Mouse (Mus musculus) bone marrow macrophage, adult 2 months (primary cell): ENCODE measurements around the gene Sh3gl1. TPM values are rescaled to one million over a fixed set of nuclear protein-coding genes. Genes with fewer than 3 reads are reported as not detected.
"Not testable (repeated sequence)": the region's sequence is repeated elsewhere in the genome, so short reads cannot be mapped to it uniquely, and the experiment has no call there.

Experiments
- H3K27ac ChIP-seq: 2 replicates; pipeline ENCODE4 v1.5.1; 2012; ENCODE audit warnings: low read depth, low read length; ENCODE audit not compliant: insufficient read depth
- H3K4me1 ChIP-seq: 2 replicates; pipeline ENCODE4 v1.6.1; 2012; ENCODE audit warnings: low read length; ENCODE audit not compliant: control insufficient read depth, insufficient read depth
- H3K4me3 ChIP-seq: 2 replicates; pipeline ENCODE4 v1.5.1; 2012; ENCODE audit warnings: mild to moderate bottlenecking, low read length, moderate library complexity; ENCODE audit not compliant: insufficient read depth
- CTCF ChIP-seq: IDR thresholded peaks from 2 replicates; pipeline ENCODE4 v1.5.1; 2012; ENCODE audit warnings: low read depth, mild to moderate bottlenecking, low read length, moderate library complexity
- POLR2A ChIP-seq: IDR thresholded peaks from 2 replicates; pipeline ENCODE4 v1.6.1; 2012; ENCODE audit warnings: mild to moderate bottlenecking, low read depth, low read length, borderline replicate concordance
- polyA plus RNA-seq: library from polyadenylated mRNA; stranded (reverse); fragments of >200 nt; gene quantifications from 2 replicates; pipeline ENCODE4 v1.2.4, GENCODE M21; 2012; ENCODE audit not compliant: missing spikeins, insufficient read depth, insufficient read length

Sh3gl1 gene
- polyA plus RNA-seq, 1 experiment: 98.2 TPM

DNA sequence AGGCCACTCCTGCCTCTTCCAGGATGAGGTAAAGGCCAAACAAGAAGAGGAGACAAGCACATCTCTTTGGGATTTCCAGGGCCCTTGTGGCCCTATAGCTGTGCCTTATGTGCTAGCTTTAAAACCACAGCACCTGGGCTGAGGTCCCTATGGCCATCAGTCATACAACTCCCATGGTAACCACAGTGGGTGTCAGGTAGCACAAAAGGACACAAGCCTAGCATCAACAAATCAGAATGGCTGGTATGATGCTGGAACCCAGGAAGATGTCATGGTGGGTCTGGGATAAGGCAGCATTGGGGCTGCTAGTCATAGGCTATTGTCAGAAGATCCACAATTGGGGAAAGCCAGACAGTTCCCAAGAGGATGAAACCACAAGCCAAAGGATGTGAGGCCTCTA is 34.7 kb upstream of the Sh3gl1 start:
- peaks cover 15% of the 10 kb centered on the region for H3K4me1 ChIP-seq
- TF ChIP-seq POLR2A (no peak), CTCF (no peak)
- no peak overlapping the region for H3K4me3 ChIP-seq
- no peak overlapping the region for H3K27ac ChIP-seq

DNA sequence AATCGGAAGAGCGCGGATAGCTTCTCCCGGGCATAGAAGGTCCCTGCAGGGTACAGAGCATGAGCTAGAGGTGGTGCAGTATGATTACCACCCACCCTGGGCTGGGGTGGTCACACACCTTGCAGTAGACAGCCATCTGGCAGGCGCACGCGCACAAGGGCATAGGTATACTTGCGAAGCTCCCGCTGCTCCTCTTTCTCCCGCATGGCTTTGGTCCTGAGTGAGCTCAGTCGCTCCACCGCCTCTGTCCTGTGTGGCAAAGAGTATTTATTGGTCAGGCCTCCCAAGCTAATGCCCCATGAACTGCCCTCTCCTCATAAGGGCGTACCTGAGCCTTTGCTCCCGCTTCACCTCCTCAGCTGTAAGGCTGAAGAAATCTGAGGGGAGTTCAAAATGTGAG is 32.6 kb upstream of the Sh3gl1 start:
- no peak for TF ChIP-seq CTCF
- no peak for TF ChIP-seq POLR2A
- Histone ChIP-seq H3K27ac (no peak overlapping the region), H3K4me1 (peaks cover 7% of the 10 kb centered on the region; the same call in 1 of the 2 replicates), H3K4me3 (no peak overlapping the region)

DNA sequence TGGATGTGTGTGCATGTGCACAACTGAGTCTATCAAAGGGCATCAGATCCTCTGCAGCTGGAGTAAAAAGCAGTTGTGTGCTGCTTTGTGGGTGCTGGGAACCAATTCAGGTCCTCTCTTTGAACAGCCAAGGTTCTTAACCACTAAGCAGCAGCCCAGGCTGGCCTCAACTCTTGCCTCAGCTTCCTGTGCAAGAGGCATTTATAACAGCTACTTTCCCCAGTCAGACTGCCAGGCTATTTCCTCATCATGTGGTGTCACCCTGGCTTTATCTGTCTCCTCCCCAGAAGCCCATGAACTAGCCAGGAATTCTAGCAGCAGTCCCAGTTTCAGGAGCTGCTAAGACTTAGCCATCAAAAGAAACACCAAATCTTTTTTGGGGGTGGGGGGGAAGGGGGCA is 30.0 kb upstream of the Sh3gl1 start:
- Histone ChIP-seq H3K4me1 (peaks cover 2% of the 10 kb centered on the region; the same call in 1 of the 2 replicates), H3K4me3 (no peak overlapping the region)
- TF ChIP-seq POLR2A: no peak
- no peak for TF ChIP-seq CTCF

DNA sequence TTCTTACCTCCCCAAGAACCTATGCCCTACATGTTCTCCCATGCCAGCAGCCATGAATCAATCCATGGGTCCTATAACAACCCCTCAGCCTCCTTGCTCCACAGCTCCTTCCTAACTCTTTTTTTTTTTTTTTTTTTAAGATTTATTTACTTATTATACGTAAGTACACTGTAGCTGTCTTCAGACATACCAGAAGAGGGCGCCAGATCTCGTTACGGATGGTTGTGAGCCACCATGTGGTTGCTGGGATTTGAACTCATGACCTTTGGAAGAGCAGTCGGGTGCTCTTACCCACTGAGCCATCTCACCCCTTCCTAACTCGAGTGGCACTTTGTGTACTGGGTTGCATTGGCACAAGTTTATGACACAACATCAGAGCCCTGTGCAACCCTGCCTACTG is 29.3 kb upstream of the Sh3gl1 start:
- not testable (repeated sequence) for H3K4me3 ChIP-seq, H3K27ac ChIP-seq, H3K4me1 ChIP-seq

More for the DNA sequence above, 30.0 kb upstream of the Sh3gl1 start:
- peak overlapping the region; percentile 13; the same call in 1 of the 2 replicates for H3K27ac ChIP-seq

DNA sequence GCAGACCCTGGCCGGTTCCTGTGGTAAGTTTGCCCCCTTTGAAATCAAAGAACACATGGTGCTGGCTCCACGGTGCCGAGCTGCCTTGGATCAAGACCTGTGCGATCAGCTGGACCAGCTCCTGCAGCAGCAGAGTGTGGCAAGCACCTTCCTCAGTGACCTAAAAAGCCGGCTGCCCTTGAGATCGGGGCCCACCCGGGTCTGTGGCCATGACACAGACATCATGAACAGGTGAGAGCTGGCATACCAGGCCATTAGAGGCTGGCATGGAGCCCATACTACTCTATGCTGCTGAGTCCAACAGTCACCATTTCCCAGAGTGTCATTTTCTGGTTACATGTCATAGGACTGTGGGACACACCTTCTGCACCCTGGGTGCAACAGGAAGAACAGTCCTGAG is 25.6 kb upstream of the Sh3gl1 start:
- H3K27ac ChIP-seq: no peak overlapping the region
- no peak overlapping the region for H3K4me3 ChIP-seq
- TF ChIP-seq CTCF (no peak), POLR2A (no peak)
- H3K4me1 ChIP-seq: peaks cover 2% of the 10 kb centered on the region; the same call in 1 of the 2 replicates

DNA sequence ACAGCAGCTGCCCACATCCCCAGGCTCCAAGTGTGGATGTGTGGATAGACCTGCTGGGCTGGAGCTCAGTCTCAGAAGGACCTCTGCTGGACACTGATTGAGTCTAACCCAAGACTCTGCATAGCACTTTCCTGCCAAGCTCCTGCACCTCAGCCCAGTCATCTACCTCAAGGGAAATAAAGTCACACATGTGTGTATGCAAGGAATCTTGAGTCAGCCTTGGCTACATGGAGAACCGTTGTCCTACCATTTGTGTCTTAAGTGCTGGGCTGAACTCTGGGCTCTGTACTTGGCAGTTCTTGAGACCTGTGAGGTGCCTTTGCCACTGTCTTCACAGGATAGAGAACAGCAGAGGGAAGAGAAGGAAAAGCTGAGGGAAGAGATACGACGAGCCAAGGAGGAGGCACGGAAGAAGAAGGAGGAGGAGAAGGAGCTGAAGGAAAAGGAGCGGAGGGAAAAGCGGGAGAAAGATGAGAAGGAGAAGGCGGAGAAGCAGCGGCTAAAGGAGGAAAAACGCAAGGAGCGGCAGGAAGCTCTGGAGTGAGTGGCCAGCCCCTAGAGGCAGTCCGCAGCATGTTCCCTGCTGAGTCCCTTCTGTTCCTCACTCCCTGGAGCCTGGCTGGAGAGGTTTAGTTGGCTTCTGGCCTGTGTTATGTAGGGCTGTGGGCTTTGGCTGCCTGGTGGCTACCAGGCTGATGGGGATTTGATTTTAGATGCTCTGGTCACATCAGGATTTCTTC is 21.1 kb upstream of the Sh3gl1 start:
- Histone ChIP-seq H3K27ac (no peak overlapping the region), H3K4me1 (no peaks in the 10 kb centered on the region), H3K4me3 (no peak overlapping the region)
- no peak for TF ChIP-seq POLR2A
- TF ChIP-seq CTCF: no peak

DNA sequence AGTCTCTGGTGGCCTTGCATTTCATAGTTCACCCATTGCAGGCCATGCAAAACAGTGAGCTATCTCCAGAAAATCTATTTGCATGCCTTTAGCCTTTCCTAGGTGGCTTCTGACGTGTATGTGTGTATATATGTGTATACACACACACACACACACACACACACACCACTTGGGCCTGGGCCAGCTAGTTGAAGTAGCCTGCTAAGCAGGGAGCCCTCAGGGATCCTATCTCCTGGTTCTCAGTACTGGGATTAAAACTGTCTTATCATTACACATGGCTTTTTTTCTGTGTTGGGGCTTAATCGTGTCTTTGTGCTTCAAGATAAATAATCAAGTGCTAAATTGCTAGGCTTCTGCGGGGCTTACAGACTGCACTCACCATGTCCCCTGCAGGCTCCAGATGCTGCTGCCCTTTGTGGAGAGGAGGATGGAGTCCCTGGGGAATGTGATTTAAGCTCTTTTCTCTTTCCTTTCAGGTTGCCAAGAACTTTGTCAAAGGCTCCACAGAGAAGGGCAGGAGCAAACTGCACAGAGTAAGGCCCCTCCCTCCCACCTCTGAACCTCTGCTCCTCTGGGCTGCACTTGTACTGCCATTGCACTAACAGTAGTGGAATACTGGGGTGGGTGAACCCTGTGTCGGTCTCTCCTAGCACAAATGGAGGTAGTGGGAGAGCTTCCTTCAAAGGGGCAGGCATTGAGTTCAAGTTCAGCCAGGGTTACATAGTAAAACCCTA is 19.7 kb upstream of the Sh3gl1 start:
- no peaks in the 10 kb centered on the region for H3K4me1 ChIP-seq
- no peak overlapping the region for H3K27ac ChIP-seq
- no peak overlapping the region for H3K4me3 ChIP-seq
- TF ChIP-seq POLR2A (no peak), CTCF (no peak)

DNA sequence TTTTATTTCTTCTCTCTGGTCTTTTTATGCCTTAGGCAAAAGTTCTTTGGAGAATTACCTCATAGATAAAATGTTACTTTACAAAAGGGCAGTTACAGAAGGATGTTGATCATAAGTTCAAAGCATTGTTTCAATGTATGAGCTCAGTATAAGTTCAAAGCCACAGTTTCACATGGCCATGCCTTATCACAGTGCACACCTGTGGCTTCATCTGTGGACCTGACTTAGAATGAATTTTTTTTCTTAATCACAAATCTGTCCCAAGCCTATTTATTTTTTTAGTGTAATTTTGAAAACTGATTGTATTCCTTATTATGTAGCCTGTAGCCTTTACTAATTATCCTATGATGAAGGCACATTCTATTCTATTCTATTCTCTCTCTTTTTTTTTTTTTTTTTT is 18.5 kb upstream of the Sh3gl1 start:
- Histone ChIP-seq H3K4me3 (no peak overlapping the region), H3K4me1 (no peaks in the 10 kb centered on the region), H3K27ac (no peak overlapping the region)
- TF ChIP-seq POLR2A: no peak
- no peak for TF ChIP-seq CTCF

DNA sequence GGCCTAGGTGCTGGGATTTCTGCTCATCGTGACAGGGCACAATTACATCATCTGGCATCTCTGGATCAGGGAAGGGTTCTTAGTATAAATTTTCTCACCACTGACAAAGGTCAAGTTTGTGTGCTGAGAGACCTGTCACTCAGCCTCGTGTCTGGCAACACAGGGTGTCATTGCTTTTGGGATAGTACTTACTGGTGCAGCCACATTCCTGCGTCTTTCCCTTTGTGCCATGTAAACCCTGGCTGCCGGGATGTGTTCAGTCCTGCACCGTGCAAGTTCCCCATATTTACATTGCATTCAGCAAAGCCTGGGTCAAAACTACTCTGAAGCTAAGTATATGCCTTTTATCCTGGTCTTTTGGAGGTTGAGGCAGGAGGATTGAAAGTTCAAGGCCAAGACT is 14.9 kb upstream of the Sh3gl1 start:
- H3K27ac ChIP-seq: no peak overlapping the region
- H3K4me1 ChIP-seq: no peaks in the 10 kb centered on the region
- no peak overlapping the region for H3K4me3 ChIP-seq
- TF ChIP-seq POLR2A: no peak

DNA sequence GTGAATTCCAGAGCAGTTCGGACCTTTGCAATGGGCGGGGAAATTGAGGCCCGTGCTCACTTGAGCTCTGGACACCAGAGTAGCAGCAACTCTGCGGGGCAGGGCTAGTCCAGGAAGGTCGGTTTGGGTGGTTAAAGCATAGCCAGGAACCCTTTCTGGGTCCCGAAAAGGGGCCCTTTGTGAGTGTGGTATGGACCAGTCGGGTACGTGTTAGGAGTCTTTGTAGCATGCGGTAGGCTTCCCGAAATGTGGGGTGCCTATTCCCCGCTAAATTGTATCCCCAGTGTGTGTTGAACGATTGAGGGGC is 4.4 kb upstream of the Sh3gl1 start:
- peaks cover 16% of the 10 kb centered on the region for H3K4me1 ChIP-seq

More for the DNA sequence above, 4.4 kb upstream of the Sh3gl1 start:
- Histone ChIP-seq H3K27ac (0 out of 2 replicates have a peak overlapping the region, but pooled peaks have one; percentile 11), H3K4me3 (peak overlapping the region; percentile 69)
- TF ChIP-seq CTCF (no peak), POLR2A (no peak)
